ENCODE assay signal across 9 mouse cellular contexts in the genomic region with DNA sequence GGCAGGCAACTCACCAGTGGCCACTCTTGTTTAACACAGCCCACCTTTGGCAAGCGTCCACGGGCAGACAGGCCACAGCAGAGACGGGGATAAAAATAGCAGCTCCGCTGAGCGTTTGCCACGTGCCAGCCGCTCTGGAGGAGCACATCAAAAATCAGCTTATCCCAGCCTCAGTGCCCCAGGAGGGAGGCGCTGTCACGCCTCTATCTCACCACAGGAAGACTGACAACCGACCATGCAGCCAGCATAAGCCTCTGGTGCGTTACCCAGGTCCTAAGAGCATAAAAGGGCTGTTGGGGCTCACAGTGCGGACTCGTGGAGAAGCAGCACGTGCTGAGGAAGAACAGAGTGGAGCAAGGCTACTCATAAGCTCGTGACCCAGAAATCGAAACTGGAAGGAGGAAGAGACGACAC.
DNase-seq lines count a peak whose midpoint lies in the region; ATAC-seq and TF ChIP-seq lines count a peak whose summit lies in the region.
"Had no signal": no experiment of that assay in that cellular context is flagged by ENCODE, and none has a peak within 500 bp of the region (broad histone marks: within the 10 kb centered on the region; RNA-seq: fewer than 3 reads in every experiment).

No protein-coding gene starts in this region.

- no peaks in the 10 kb centered on the region for H3K4me1 ChIP-seq in liver, adult 2 months (ENCODE audit: control insufficient read depth, insufficient read depth, low read length)
- H3K4me1 ChIP-seq in liver, embryonic 11.5 days (replicated peaks; ENCODE audit: control insufficient read depth, insufficient read depth, low read length) = 0 out of 2 replicates have a peak, but pooled peaks cover 3% of the 10 kb centered on the region
- H3K4me1 ChIP-seq: liver, embryonic 13.5 days had no signal

- H3K27ac ChIP-seq in liver, adult 2 months (replicated peaks; ENCODE audit: insufficient read depth, low read depth, low read length) = no peak overlapping the region
- no peak overlapping the region for H3K27ac ChIP-seq in liver, embryonic 11.5 days (ENCODE audit: low read depth, low read length)
- H3K27ac ChIP-seq: liver, embryonic 13.5 days had no signal

- intact Hi-C loops in heart, postnatal 14 days (cut with DNase I) = no loop called here

- H3K27me3 ChIP-seq in liver, adult 2 months (ENCODE audit: control insufficient read depth, insufficient read depth, low read length) = no peaks in the 10 kb centered on the region
- peaks cover 2% of the 10 kb centered on the region; the same call in 1 of the 2 replicates for H3K27me3 ChIP-seq in liver, embryonic 11.5 days (replicated peaks; ENCODE audit: control insufficient read depth, insufficient read depth, low read length)
- H3K27me3 ChIP-seq: liver, embryonic 13.5 days had no signal

- no peak overlapping the region for H3K4me3 ChIP-seq in liver, adult 2 months (ENCODE audit: insufficient read depth, low read depth, low read length)
- H3K4me3 ChIP-seq in liver, embryonic 11.5 days (ENCODE audit: low read depth, low read length) = no peak overlapping the region
- H3K4me3 ChIP-seq: liver, embryonic 13.5 days had no signal

- H3K36me3 ChIP-seq in liver, adult 2 months (ENCODE audit: control insufficient read depth, insufficient read depth, low read length) = no peaks in the 10 kb centered on the region
- no peaks in the 10 kb centered on the region for H3K36me3 ChIP-seq in liver, embryonic 11.5 days (ENCODE audit: control insufficient read depth, insufficient read depth, low read length)
- H3K36me3 ChIP-seq: liver, embryonic 13.5 days had no signal

- H3K79me2 ChIP-seq in liver, adult 2 months (ENCODE audit: control insufficient read depth, insufficient read depth, low read length) = no peaks in the 10 kb centered on the region

- no peak overlapping the region for H3K4me2 ChIP-seq in liver, embryonic 11.5 days
- H3K4me2 ChIP-seq: liver, embryonic 13.5 days had no signal

- no peak for TF ChIP-seq CTCF in liver, adult 2 months (IDR thresholded peaks at IDR 0.05; ENCODE audit: low read depth, low read length)

- DNase-seq in adrenal gland, postnatal 25 days = peak; percentile 26
- no peak for DNase-seq in adrenal gland, postnatal 4 days (ENCODE audit: low spot score in 2 of 2)
- peak; percentile 17 for DNase-seq in liver, adult 2 months (ENCODE audit: extremely low read depth, low read depth, low spot score)
- DNase-seq in liver, embryonic 11.5 days (ENCODE audit: low spot score) = no peak
- DNase-seq in cerebellum, adult 9-10 months = peak; percentile 16
- peak; percentile 41 to 47 for DNase-seq in heart, postnatal 14 days
- no peak for DNase-seq in embryo, embryonic 10.5 days (ENCODE audit: low spot score)
- DNase-seq in urinary bladder, postnatal 25 days (ENCODE audit: low spot score) = no peak
- DNase-seq: liver, embryonic 13.5 days had no signal

- ATAC-seq in liver, embryonic 11.5 days (replicated peaks; ENCODE audit: low FRiP score) = no peak

- H3K9me3 ChIP-seq in liver, embryonic 11.5 days (ENCODE audit: control insufficient read depth, low read length) = no peaks in the 10 kb centered on the region
- H3K9me3 ChIP-seq: liver, embryonic 13.5 days had no signal

- no peak overlapping the region for H3K9ac ChIP-seq in liver, adult 2 months (ENCODE audit: low read depth, low read length)
- no peak overlapping the region for H3K9ac ChIP-seq in liver, embryonic 11.5 days (ENCODE audit: low read depth, low read length)
- H3K9ac ChIP-seq: liver, embryonic 13.5 days had no signal

- WGBS in liver, adult 2 months = 43% methylated on average over 17 of the region's 17 CpGs
- 30% methylated on average over 17 of the region's 17 CpGs for WGBS in liver, embryonic 11.5 days

- no peak for TF ChIP-seq POLR2A in liver, adult 2 months (IDR thresholded peaks at IDR 0.05; ENCODE audit: extremely low read depth, insufficient read depth, low read length)

Comparison
In these comparisons a context has a peak if more than half of its experiments do, and no peak if none do; other contexts are left out.
1. DNase-seq: peak in adrenal gland, postnatal 25 days (single experiment), liver, adult 2 months (single experiment), cerebellum, adult 9-10 months (single experiment) and heart, postnatal 14 days (2 of 2); none in adrenal gland, postnatal 4 days (0 of 2), liver, embryonic 11.5 days (single experiment), embryo, embryonic 10.5 days (single experiment) and urinary bladder, postnatal 25 days (single experiment).